Mouse (Mus musculus): ENCODE results near the gene Timm23.
A peak's percentile ranks its signal among the peaks of the same experiment; 100 is the strongest.
"Not testable (repeated sequence)": the region's sequence is repeated elsewhere in the genome, so short reads cannot be mapped to it uniquely, and the experiment has no call there.

The Timm23 gene

DNA sequence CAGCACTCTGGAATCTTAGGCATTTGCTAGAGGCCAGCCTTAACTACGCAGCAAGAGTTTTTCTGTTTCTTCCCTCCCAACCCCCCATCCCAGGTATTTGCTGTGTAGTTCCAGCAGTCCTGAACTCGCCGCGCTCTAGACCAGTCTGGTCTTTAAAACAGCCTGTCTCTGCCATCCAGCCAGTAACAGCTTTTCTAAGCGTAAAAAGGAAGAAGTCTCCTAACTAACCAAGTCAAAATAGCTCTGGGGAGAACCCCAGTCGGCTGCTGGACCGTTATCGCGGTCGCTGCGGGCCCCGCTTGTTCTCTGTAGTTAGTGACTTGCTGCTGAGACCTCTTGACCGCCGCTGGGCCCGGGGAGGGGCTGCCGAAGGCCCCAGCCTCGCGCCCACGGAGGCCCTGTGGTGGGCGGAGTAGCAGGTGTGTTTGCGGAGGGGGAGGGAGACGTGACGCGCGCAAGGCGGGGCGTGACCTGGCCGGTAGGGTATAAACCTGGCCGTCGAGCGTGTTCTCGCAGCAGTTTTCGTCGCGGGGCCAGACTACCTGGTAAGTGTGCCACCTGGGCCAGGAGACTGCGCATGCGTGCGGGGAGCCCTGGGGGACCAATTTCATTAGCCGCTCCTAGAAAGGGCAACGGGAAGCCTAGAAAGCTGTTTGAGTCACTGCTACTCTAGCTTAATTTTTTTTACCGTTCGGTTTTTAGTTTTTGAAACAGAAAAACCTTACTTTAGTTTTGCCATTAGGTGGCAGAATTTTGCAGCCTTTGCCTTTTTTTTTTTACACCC lies 36.2 kb downstream of the Timm23 start:
- peak; percentile 46 to 61 for DNase-seq (ENCODE audit: low spot score in 2 of 2)

DNA sequence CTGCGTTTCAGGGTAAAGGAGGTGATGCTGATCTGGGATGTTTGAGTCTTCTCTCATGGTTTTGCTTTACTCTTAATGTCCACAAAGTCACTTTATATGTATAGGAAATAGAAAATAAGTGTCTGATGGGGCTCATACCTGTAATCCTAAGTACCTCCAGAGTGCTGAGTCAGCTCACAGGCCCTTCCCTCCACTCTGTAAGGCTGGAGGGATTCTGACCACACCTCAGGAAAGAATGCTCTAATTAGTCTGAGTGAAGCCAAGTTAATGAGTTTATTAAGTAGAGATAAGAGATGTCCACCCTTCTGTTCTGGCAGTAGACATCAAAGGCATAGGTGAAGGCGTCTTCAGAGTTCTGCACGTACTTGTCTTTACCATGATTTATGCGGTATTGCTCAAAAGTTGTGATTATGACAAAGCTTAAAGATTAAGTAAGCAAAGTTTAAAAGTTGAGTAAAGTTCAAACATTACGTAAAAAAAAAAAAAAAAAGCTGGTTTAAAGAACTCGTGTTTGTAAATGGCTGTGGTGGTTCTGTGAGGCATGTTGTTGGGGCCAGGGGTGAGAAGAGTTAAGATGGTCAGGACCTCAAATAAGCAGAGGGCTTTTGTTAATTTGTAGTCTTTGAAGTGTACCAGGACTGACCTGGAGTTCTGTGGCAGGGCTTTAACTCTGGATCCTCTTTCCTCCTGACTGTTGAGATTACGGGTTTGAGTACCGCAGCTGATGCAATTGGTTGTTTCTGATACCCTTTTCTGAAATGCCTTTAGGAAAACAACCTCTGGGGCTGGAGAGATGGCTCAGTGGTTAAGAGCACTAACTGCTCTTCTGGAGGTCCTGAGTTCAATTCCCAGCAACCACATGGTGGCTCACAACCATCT lies 37.3 kb downstream of the Timm23 start:
- DNase-seq (ENCODE audit: low spot score in 2 of 2): no peak

GRCm38 (mm10) chr14:32163203-32163888 lies 38.4 kb downstream of the Timm23 start:
- DNase-seq (ENCODE audit: low spot score in 2 of 2): no peak

DNA sequence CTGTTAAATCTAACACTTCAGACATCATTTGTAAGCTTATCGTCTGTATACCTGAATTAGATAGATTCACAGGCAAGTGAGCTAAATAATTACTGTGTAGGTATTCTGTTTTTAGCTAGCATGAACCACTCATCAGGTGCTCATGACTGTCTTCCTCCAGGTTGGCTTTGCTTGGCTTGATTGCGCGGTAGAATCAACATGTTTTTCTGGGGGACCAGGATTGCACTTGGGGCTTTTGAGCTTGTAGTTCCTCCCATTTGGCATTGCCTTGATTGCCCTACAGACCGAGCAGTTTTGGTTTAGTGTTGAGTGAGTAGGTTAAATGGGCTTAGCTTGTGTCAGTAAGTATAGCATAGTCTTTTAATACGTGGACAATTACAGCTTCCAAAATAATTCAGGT lies 39.5 kb downstream of the Timm23 start:
- no peak for DNase-seq (ENCODE audit: low spot score in 2 of 2)

DNA sequence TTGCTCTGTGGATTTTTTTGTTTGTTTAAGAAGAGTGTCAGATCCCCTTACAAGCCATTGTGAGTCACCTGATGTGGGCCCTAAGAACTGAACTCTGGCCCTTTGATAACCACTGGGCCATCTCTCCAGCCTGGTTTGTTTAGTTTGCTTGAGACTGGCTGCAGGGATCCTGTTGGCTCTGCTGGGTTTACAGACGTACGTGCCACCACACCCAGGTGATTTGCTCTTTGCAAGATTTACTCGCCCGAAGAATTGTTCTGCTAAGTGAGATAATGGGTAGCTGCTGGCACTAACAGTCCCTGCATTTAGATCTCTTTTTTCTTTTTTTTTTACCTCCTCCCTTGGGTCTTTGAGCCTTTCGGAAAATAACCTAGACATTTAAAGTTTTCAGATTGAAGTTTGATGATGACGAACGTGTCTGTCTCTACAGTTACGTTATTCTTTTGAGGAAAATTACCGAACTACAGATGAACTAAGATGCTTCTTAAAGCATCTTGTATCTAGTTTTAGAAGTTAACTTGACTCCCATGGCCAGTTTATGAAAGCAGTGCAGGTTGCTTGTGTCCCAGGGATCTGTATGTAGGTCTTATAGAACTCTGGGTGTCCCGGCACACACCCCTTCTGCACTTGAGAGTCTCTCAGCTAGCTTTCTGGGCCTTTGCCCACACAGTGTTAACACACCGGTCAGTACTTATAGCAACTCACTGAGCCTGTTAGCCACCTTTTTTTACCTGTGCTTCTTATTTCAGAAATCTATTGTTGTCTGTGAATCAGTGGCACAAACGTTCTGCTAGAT lies 40.4 kb downstream of the Timm23 start:
- DNase-seq (ENCODE audit: low spot score in 2 of 2): no peak

- no peak for DNase-seq (ENCODE audit: low spot score in 2 of 2)
Observed at GRCm38 (mm10) chr14:32160563-32160962, 41.1 kb downstream of the Timm23 start.

GRCm38 (mm10) chr14:32159690-32160246 lies 41.9 kb downstream of the Timm23 start, which contains the start of gene Ncoa4:
Gene Ncoa4, plus strand, starts transcription at chr14:32159865.
- DNase-seq (ENCODE audit: low spot score in 2 of 2): peak; percentile 99

- DNase-seq (ENCODE audit: low spot score in 2 of 2): peak in 1 of 2 experiments; percentile 32
Observed at GRCm38 (mm10) chr14:32159150-32159670, 42.5 kb downstream of the Timm23 start.

DNA sequence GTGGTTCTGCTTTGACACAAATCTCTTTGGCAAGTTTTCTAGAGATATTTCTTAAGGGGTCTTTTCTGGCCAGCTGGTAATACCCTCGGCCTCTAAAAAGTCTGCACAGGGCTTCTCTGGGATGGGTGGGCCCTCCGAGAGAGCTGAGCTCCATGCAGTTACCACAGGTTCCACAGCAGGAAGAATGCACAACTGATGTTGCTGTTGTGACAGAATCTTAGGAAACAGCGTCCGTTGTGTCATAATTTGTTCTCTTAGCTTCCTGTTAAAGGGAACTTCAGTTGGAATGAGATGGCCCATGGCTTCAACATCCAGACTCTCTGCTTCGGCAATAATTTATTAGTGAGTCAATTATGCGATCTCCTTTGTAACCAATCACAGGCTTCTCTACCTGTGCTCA lies 46.9 kb downstream of the Timm23 start:
- no peak for DNase-seq (ENCODE audit: low spot score in 2 of 2)

DNA sequence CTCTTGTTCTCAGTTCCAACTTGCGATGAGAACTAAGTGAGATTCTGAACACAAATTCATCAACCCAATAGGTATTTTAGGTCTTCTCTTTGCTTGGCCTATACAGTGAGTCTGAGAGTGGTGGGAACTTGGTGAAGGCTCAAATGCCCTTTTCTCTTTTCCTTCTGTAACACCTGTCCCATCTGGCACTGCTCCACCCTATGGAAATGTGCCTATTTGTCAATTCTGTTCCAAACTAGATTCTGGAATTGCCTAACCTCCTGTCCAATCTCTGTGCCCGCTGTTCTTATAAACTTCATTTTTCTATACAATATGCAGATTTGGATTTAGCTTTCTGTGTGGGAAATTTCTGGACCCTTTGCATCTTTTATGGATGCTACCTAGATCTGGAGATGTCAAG lies 48.5 kb downstream of the Timm23 start:
- DNase-seq (ENCODE audit: low spot score in 2 of 2): no peak

- no peak for DNase-seq (ENCODE audit: low spot score in 2 of 2)
Observed at GRCm38 (mm10) chr14:32152243-32152965, 49.3 kb downstream of the Timm23 start.

GRCm38 (mm10) chr14:32150872-32151271 lies 50.8 kb downstream of the Timm23 start:
- DNase-seq (ENCODE audit: low spot score in 2 of 2): no peak

DNA sequence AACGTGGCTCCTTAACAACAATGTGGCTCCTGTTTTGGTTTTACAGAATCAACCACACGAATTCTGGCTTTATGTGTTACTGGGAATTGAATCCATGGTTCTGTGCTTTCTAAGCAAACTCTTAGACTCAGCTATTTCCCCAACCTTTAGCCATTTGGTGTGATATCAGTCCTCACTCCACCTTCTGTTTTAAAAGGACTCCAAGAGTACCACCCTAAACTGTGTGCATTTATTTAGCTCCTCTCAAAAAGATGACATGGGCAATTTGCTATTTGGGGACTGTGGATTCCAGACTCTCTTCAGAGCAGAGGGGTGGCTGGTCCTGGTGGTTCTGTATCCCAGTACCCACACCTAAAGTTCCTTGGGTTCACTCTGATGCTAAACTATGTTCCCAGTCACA lies 55.1 kb downstream of the Timm23 start:
- DNase-seq (ENCODE audit: low spot score in 2 of 2): no peak

DNA sequence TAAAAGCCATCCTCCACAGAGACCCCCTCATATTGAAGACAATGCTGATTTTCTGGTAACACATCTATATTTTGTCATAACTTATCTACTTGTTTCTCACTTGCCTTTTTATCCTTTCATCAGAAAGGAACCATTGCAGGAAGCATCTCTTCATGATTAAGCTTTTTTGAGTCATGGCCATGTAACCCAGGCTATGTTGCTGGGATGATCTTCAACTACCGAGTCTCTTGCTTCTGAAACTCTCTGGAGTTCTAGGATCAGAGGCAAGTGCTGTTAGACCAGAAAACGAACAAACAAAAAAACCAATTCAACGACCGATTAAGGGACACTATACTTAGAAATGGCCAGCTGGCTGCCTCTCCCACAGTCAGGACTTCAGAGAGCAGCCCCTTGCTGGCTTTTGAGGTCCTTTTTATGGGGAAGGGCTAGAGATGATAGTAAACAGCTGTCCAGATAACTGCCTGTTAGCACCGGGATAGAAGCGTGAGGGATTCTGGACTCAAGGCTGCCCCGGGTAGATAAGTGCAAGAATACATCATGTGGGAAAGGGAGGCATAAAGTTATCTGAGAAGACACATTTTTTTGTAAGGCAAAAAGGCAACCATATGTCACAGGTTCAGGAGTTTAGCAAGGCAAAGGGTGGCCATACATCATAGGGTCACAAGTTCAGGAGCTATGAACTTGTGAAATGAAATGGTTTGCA lies 55.7 kb downstream of the Timm23 start:
- no peak for DNase-seq (ENCODE audit: low spot score in 2 of 2)

- no peak for DNase-seq (ENCODE audit: low spot score in 2 of 2)
Observed at GRCm38 (mm10) chr14:32145401-32145800, 56.3 kb downstream of the Timm23 start.

GRCm38 (mm10) chr14:32144734-32145133 lies 57.0 kb downstream of the Timm23 start:
- no peak for DNase-seq (ENCODE audit: low spot score in 2 of 2)

DNA sequence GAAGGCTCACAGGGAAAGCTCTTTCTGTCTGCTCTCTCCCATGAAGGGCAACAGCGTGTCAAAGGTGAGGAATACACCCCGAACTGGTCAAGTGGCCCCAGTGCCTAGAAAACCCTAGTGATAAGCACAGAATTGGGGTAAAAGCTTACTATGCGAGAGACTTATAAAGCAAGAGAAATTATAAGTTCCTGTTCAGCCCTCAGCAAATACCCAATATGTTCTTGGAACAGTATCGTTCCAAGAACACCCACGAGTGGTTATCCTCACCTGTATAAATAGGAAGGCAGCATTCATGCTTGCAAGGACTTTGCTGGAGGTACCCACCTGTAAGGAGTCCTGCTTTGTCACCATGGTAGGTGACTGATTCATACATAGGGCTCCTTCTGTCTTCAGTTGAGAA lies 60.0 kb downstream of the Timm23 start, which contains the start of gene Msmb:
Gene Msmb (plus strand): TSS at position 301 of the 400 bp plus-strand sequence.
- DNase-seq (ENCODE audit: low spot score in 2 of 2): no peak

GRCm38 (mm10) chr14:32140359-32140965 lies 61.2 kb downstream of the Timm23 start:
- no peak for DNase-seq (ENCODE audit: low spot score in 2 of 2)

DNA sequence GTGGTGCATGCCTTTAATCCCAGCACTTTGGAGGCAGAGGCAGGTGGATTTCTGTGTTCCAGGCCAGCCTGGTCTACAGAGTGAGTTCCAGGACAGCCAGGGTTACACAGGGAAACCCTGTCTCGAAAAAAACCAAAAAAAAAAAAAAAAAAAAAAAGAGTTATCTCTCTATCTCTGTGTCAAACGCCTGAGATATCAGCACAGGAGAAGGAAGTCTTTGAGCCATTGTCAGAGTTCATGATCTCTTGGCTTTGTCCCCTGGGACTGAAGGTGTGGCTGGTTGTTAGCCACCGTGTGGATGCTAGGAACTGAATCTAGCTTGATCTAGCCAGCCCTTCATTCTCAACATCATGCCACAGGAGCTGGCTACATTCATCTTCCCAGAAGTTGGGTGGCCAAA lies 65.2 kb downstream of the Timm23 start:
- DNase-seq (ENCODE audit: low spot score in 2 of 2): not testable (repeated sequence)
